Mouse (Mus musculus) forebrain, embryonic 11.5 days (tissue): ENCODE measurements at regions not wholly inside any gene's neighbourhood (a gene's known extent, or its start where the extent isn't known, plus 50 kb on each side); places are given as distances from the start of the nearest gene placed in this dataset.
"Not testable (repeated sequence)": the region's sequence is repeated elsewhere in the genome, so short reads cannot be mapped to it uniquely, and the experiment has no call there.

Source experiments
- ATAC-seq: fragments of 200-750 bp; cut with Nextera tagmentation; replicated peaks from 2 replicates; pipeline ENCODE4 v1.8.0; 2017; ENCODE audit warnings: moderate TSS enrichment; ENCODE audit not compliant: low FRiP score
- DNase-seq: peaks from one replicate; pipeline ENCODE4 v3.0.0-alpha.2; 2017; ENCODE audit warnings: low spot score
- H3K27ac ChIP-seq: fragments of 300-500 bp; sonication (generic); 2 replicates; pipeline ENCODE4 v1.5.1; 2014; ENCODE audit warnings: low read depth, low read length
- H3K27me3 ChIP-seq: fragments of 300-500 bp; sonication (generic); 2 replicates; pipeline ENCODE4 v1.6.1; 2014; ENCODE audit warnings: mild to moderate bottlenecking, low read length, mixed read lengths; ENCODE audit not compliant: control insufficient read depth, insufficient read depth
- H3K36me3 ChIP-seq: fragments of 300-500 bp; sonication (generic); 2 replicates; pipeline ENCODE4 v1.6.1; 2014; ENCODE audit warnings: mild to moderate bottlenecking, low read length, moderate library complexity, mixed read lengths; ENCODE audit not compliant: control insufficient read depth, insufficient read depth
- H3K4me1 ChIP-seq: fragments of 300-500 bp; sonication (generic); replicated peaks from 2 replicates; pipeline ENCODE4 v1.6.1; 2014; ENCODE audit warnings: low read length, mixed read lengths; ENCODE audit not compliant: control insufficient read depth, insufficient read depth
- H3K4me2 ChIP-seq: fragments of 300-500 bp; sonication (generic); 2 replicates; pipeline ENCODE4 v1.6.1; 2014; ENCODE audit warnings: low read depth, mild to moderate bottlenecking, low read length, moderate library complexity, mixed read lengths; ENCODE audit not compliant: severe bottlenecking
- H3K4me3 ChIP-seq: fragments of 300-500 bp; sonication (generic); 2 replicates; pipeline ENCODE4 v1.5.1; 2014; ENCODE audit warnings: low read depth, low read length
- H3K9ac ChIP-seq: fragments of 300-500 bp; sonication (generic); 2 replicates; pipeline ENCODE4 v1.6.1; 2014; ENCODE audit warnings: low read length
- H3K9me3 ChIP-seq: fragments of 300-500 bp; sonication (generic); 2 replicates; pipeline ENCODE4 v1.6.1; 2016; ENCODE audit warnings: low read length, mixed read lengths; ENCODE audit not compliant: control insufficient read depth
- WGBS: fragments of 180-500 bp; shearing (Covaris S2); extraction: QIAGEN DNeasy Blood & Tissue Kit; methylation state at CpG from one replicate; pipeline ENCODE4 v1.1.7; 2014; 5-methylcytosine and 5-hydroxymethylcytosine counted together

- no peaks in the 10 kb centered on the region for H3K9me3 ChIP-seq
- H3K4me2 ChIP-seq: no peak overlapping the region
Measured at GRCm38 (mm10) chr12:77089624-77090278, 127.8 kb upstream of the Max start.

GRCm38 (mm10) chr12:77088452-77088851, 126.5 kb upstream of the Max start:
- H3K27ac ChIP-seq: no peak overlapping the region
- 81% methylated on average over 2 of the region's 2 CpGs for WGBS
- no peak for ATAC-seq

More at GRCm38 (mm10) chr12:77089624-77090278, 127.8 kb upstream of the Max start:
- Histone ChIP-seq H3K36me3 (no peaks in the 10 kb centered on the region), H3K27ac (no peak overlapping the region), H3K27me3 (no peaks in the 10 kb centered on the region), H3K9ac (no peak overlapping the region), H3K4me3 (no peak overlapping the region), H3K4me1 (no peaks in the 10 kb centered on the region)
- DNase-seq (no peak), ATAC-seq (no peak)
- 88% methylated on average over 6 of the region's 6 CpGs for WGBS

GRCm38 (mm10) chr12:77086931-77087330, 124.9 kb upstream of the Max start:
- H3K4me2 ChIP-seq, ATAC-seq, H3K4me1 ChIP-seq, H3K27me3 ChIP-seq, H3K4me3 ChIP-seq, H3K27ac ChIP-seq, H3K9me3 ChIP-seq, H3K9ac ChIP-seq, DNase-seq, H3K36me3 ChIP-seq: not testable (repeated sequence)
- 95% methylated on average over 1 of the region's 1 CpGs for WGBS

More at GRCm38 (mm10) chr12:77088452-77088851, 126.5 kb upstream of the Max start:
- no peaks in the 10 kb centered on the region for H3K4me1 ChIP-seq
- no peaks in the 10 kb centered on the region for H3K27me3 ChIP-seq
- H3K9ac ChIP-seq: no peak overlapping the region
- no peaks in the 10 kb centered on the region for H3K36me3 ChIP-seq
- H3K4me3 ChIP-seq: no peak overlapping the region
- H3K4me2 ChIP-seq: no peak overlapping the region
- H3K9me3 ChIP-seq: no peaks in the 10 kb centered on the region
- DNase-seq: no peak

- Histone ChIP-seq H3K9me3 (no peaks in the 10 kb centered on the region), H3K9ac (no peak overlapping the region), H3K4me1 (no peaks in the 10 kb centered on the region), H3K27ac (no peak overlapping the region), H3K4me3 (no peak overlapping the region), H3K36me3 (no peaks in the 10 kb centered on the region), H3K4me2 (no peak overlapping the region), H3K27me3 (no peaks in the 10 kb centered on the region)
- DNase-seq: no peak
- 89% methylated on average over 5 of the region's 5 CpGs for WGBS
- ATAC-seq: no peak
Measured at GRCm38 (mm10) chr12:77085894-77086293, 123.9 kb upstream of the Max start.

- no peak overlapping the region for H3K4me3 ChIP-seq
- 92% methylated on average over 7 of the region's 7 CpGs for WGBS
- DNase-seq (no peak), ATAC-seq (no peak)
- no peaks in the 10 kb centered on the region for H3K4me1 ChIP-seq
- H3K27me3 ChIP-seq: no peaks in the 10 kb centered on the region
- H3K9ac ChIP-seq: no peak overlapping the region
- H3K36me3 ChIP-seq: no peaks in the 10 kb centered on the region
- H3K9me3 ChIP-seq: no peaks in the 10 kb centered on the region
- H3K27ac ChIP-seq: no peak overlapping the region
- H3K4me2 ChIP-seq: no peak overlapping the region
Measured at GRCm38 (mm10) chr12:77085244-77085643, 123.2 kb upstream of the Max start.

- Histone ChIP-seq H3K27ac (no peak overlapping the region), H3K27me3 (no peaks in the 10 kb centered on the region), H3K36me3 (no peaks in the 10 kb centered on the region), H3K9me3 (no peaks in the 10 kb centered on the region), H3K9ac (no peak overlapping the region), H3K4me1 (no peaks in the 10 kb centered on the region), H3K4me2 (no peak overlapping the region), H3K4me3 (no peak overlapping the region)
- ATAC-seq: no peak
- 87% methylated on average over 5 of the region's 5 CpGs for WGBS
- DNase-seq: no peak
Measured at GRCm38 (mm10) chr12:77084744-77085143, 122.7 kb upstream of the Max start.

GRCm38 (mm10) chr12:77084343-77084742, 122.3 kb upstream of the Max start:
- 67% methylated on average over 1 of the region's 1 CpGs for WGBS

GRCm38 (mm10) chr12:77083760-77084159, 121.8 kb upstream of the Max start:
- Histone ChIP-seq H3K36me3 (no peaks in the 10 kb centered on the region), H3K4me3 (no peak overlapping the region), H3K27ac (no peak overlapping the region), H3K9me3 (no peaks in the 10 kb centered on the region), H3K4me1 (no peaks in the 10 kb centered on the region), H3K9ac (no peak overlapping the region), H3K27me3 (no peaks in the 10 kb centered on the region), H3K4me2 (no peak overlapping the region)
- DNase-seq (no peak), ATAC-seq (no peak)
- 84% methylated on average over 6 of the region's 6 CpGs for WGBS

More at GRCm38 (mm10) chr12:77084343-77084742, 122.3 kb upstream of the Max start:
- no peaks in the 10 kb centered on the region for H3K9me3 ChIP-seq
- no peaks in the 10 kb centered on the region for H3K36me3 ChIP-seq
- no peak overlapping the region for H3K4me2 ChIP-seq
- no peak overlapping the region for H3K4me3 ChIP-seq
- H3K4me1 ChIP-seq: no peaks in the 10 kb centered on the region
- ATAC-seq (no peak), DNase-seq (no peak)
- no peak overlapping the region for H3K27ac ChIP-seq
- no peak overlapping the region for H3K9ac ChIP-seq
- no peaks in the 10 kb centered on the region for H3K27me3 ChIP-seq

GRCm38 (mm10) chr12:77081774-77082173, 119.8 kb upstream of the Max start:
- Histone ChIP-seq H3K27ac (no peak overlapping the region), H3K27me3 (no peaks in the 10 kb centered on the region), H3K4me1 (no peaks in the 10 kb centered on the region), H3K4me2 (no peak overlapping the region), H3K9me3 (no peaks in the 10 kb centered on the region), H3K9ac (no peak overlapping the region), H3K36me3 (no peaks in the 10 kb centered on the region), H3K4me3 (no peak overlapping the region)
- DNase-seq: no peak
- WGBS: 87% methylated on average over 2 of the region's 2 CpGs
- ATAC-seq: no peak
